Mouse (Mus musculus): ENCODE data around the gene Fgfr2. TPM values are rescaled to one million over a fixed set of nuclear protein-coding genes. Genes with fewer than 3 reads are reported as not detected.

The Fgfr2 gene
- polyA plus RNA-seq, 1 experiment from 2014 or later: 24.1 TPM

- Histone ChIP-seq H3K27ac (ENCODE audit: low read depth, low read length) (no peak overlapping the region), H3K9ac (ENCODE audit: low read depth, low read length) (no peak overlapping the region), H3K36me3 (ENCODE audit: control insufficient read depth, insufficient read depth, low read length) (no peaks in the 10 kb centered on the region), H3K4me1 (ENCODE audit: control insufficient read depth, insufficient read depth, low read depth, low read length) (peaks cover under 1% of the 10 kb centered on the region; the same call in 1 of the 2 replicates), H3K4me3 (ENCODE audit: low read length) (no peak overlapping the region), H3K4me2 (ENCODE audit: low read length) (no peak overlapping the region), H3K27me3 (replicated peaks; ENCODE audit: control insufficient read depth, insufficient read depth, low read length) (no peaks in the 10 kb centered on the region), H3K9me3 (ENCODE audit: control insufficient read depth, low read length) (no peaks in the 10 kb centered on the region)
- 63% methylated on average over 3 of the region's 3 CpGs for WGBS
- no peak for ATAC-seq
Observed at GRCm38 (mm10) chr7:132398487-132398886, 724.7 kb downstream of the Fgfr2 start.

GRCm38 (mm10) chr7:132396661-132397322, 726.4 kb downstream of the Fgfr2 start:
- Histone ChIP-seq H3K4me3 (ENCODE audit: low read length) (no peak overlapping the region), H3K4me1 (ENCODE audit: control insufficient read depth, insufficient read depth, low read depth, low read length) (no peaks in the 10 kb centered on the region), H3K4me2 (ENCODE audit: low read length) (no peak overlapping the region), H3K9ac (ENCODE audit: low read depth, low read length) (no peak overlapping the region), H3K27me3 (replicated peaks; ENCODE audit: control insufficient read depth, insufficient read depth, low read length) (no peaks in the 10 kb centered on the region), H3K36me3 (ENCODE audit: control insufficient read depth, insufficient read depth, low read length) (no peaks in the 10 kb centered on the region), H3K27ac (ENCODE audit: low read depth, low read length) (no peak overlapping the region), H3K9me3 (ENCODE audit: control insufficient read depth, low read length) (no peaks in the 10 kb centered on the region)
- no peak for ATAC-seq
- WGBS: 61% methylated on average over 7 of the region's 7 CpGs

GRCm38 (mm10) chr7:132393582-132394175, 729.5 kb downstream of the Fgfr2 start:
- Histone ChIP-seq H3K27ac (ENCODE audit: low read depth, low read length) (no peak overlapping the region), H3K4me1 (ENCODE audit: control insufficient read depth, insufficient read depth, low read depth, low read length) (no peaks in the 10 kb centered on the region), H3K36me3 (ENCODE audit: control insufficient read depth, insufficient read depth, low read length) (no peaks in the 10 kb centered on the region), H3K4me3 (ENCODE audit: low read length) (no peak overlapping the region), H3K27me3 (replicated peaks; ENCODE audit: control insufficient read depth, insufficient read depth, low read length) (no peaks in the 10 kb centered on the region), H3K9ac (ENCODE audit: low read depth, low read length) (no peak overlapping the region), H3K4me2 (ENCODE audit: low read length) (no peak overlapping the region), H3K9me3 (ENCODE audit: control insufficient read depth, low read length) (no peaks in the 10 kb centered on the region)
- ATAC-seq: no peak

- H3K4me3 ChIP-seq (ENCODE audit: low read length): no peak overlapping the region
- no peaks in the 10 kb centered on the region for H3K9me3 ChIP-seq (ENCODE audit: control insufficient read depth, low read length)
- no peak overlapping the region for H3K4me2 ChIP-seq (ENCODE audit: low read length)
- no peaks in the 10 kb centered on the region for H3K27me3 ChIP-seq (replicated peaks; ENCODE audit: control insufficient read depth, insufficient read depth, low read length)
- no peak overlapping the region for H3K27ac ChIP-seq (ENCODE audit: low read depth, low read length)
- ATAC-seq: no peak
- H3K9ac ChIP-seq (ENCODE audit: low read depth, low read length): no peak overlapping the region
- 87% methylated on average over 5 of the region's 5 CpGs for WGBS
- H3K36me3 ChIP-seq (ENCODE audit: control insufficient read depth, insufficient read depth, low read length): no peaks in the 10 kb centered on the region
- H3K4me1 ChIP-seq (ENCODE audit: control insufficient read depth, insufficient read depth, low read depth, low read length): no peaks in the 10 kb centered on the region
Observed at GRCm38 (mm10) chr7:132393014-132393406, 730.1 kb downstream of the Fgfr2 start.

GRCm38 (mm10) chr7:132392233-132393013, 730.7 kb downstream of the Fgfr2 start:
- Histone ChIP-seq H3K36me3 (ENCODE audit: control insufficient read depth, insufficient read depth, low read length) (no peaks in the 10 kb centered on the region), H3K27me3 (replicated peaks; ENCODE audit: control insufficient read depth, insufficient read depth, low read length) (no peaks in the 10 kb centered on the region), H3K4me3 (ENCODE audit: low read length) (no peak overlapping the region), H3K9ac (ENCODE audit: low read depth, low read length) (no peak overlapping the region), H3K9me3 (ENCODE audit: control insufficient read depth, low read length) (no peaks in the 10 kb centered on the region), H3K27ac (ENCODE audit: low read depth, low read length) (no peak overlapping the region), H3K4me1 (ENCODE audit: control insufficient read depth, insufficient read depth, low read depth, low read length) (no peaks in the 10 kb centered on the region), H3K4me2 (ENCODE audit: low read length) (no peak overlapping the region)
- ATAC-seq: no peak
- 72% methylated on average over 13 of the region's 13 CpGs for WGBS

GRCm38 (mm10) chr7:132389473-132389872, 733.7 kb downstream of the Fgfr2 start:
- Histone ChIP-seq H3K4me3 (ENCODE audit: low read length) (no peak overlapping the region), H3K27ac (ENCODE audit: low read depth, low read length) (no peak overlapping the region), H3K4me1 (ENCODE audit: control insufficient read depth, insufficient read depth, low read depth, low read length) (peaks cover 15% of the 10 kb centered on the region), H3K9me3 (ENCODE audit: control insufficient read depth, low read length) (no peaks in the 10 kb centered on the region), H3K9ac (ENCODE audit: low read depth, low read length) (no peak overlapping the region), H3K36me3 (ENCODE audit: control insufficient read depth, insufficient read depth, low read length) (no peaks in the 10 kb centered on the region), H3K27me3 (replicated peaks; ENCODE audit: control insufficient read depth, insufficient read depth, low read length) (no peaks in the 10 kb centered on the region), H3K4me2 (ENCODE audit: low read length) (no peak overlapping the region)
- WGBS: 77% methylated on average over 7 of the region's 7 CpGs
- no peak for ATAC-seq

- no peak overlapping the region for H3K4me3 ChIP-seq (ENCODE audit: low read length)
- 80% methylated on average over 5 of the region's 5 CpGs for WGBS
- ATAC-seq: no peak
Observed at GRCm38 (mm10) chr7:132387507-132387906, 735.6 kb downstream of the Fgfr2 start.

GRCm38 (mm10) chr7:132386316-132386715, 736.8 kb downstream of the Fgfr2 start:
- H3K36me3 ChIP-seq (ENCODE audit: control insufficient read depth, insufficient read depth, low read length): no peaks in the 10 kb centered on the region
- no peaks in the 10 kb centered on the region for H3K9me3 ChIP-seq (ENCODE audit: control insufficient read depth, low read length)

More at GRCm38 (mm10) chr7:132387507-132387906, 735.6 kb downstream of the Fgfr2 start:
- Histone ChIP-seq H3K4me2 (ENCODE audit: low read length) (no peak overlapping the region), H3K27me3 (replicated peaks; ENCODE audit: control insufficient read depth, insufficient read depth, low read length) (no peaks in the 10 kb centered on the region), H3K9ac (ENCODE audit: low read depth, low read length) (no peak overlapping the region), H3K4me1 (ENCODE audit: control insufficient read depth, insufficient read depth, low read depth, low read length) (peaks cover 16% of the 10 kb centered on the region), H3K9me3 (ENCODE audit: control insufficient read depth, low read length) (no peaks in the 10 kb centered on the region), H3K27ac (ENCODE audit: low read depth, low read length) (no peak overlapping the region), H3K36me3 (ENCODE audit: control insufficient read depth, insufficient read depth, low read length) (no peaks in the 10 kb centered on the region)

GRCm38 (mm10) chr7:132385456-132386130, 737.6 kb downstream of the Fgfr2 start:
- Histone ChIP-seq H3K4me1 (ENCODE audit: control insufficient read depth, insufficient read depth, low read depth, low read length) (peaks cover 16% of the 10 kb centered on the region), H3K4me3 (ENCODE audit: low read length) (no peak overlapping the region), H3K27me3 (replicated peaks; ENCODE audit: control insufficient read depth, insufficient read depth, low read length) (no peaks in the 10 kb centered on the region), H3K9ac (ENCODE audit: low read depth, low read length) (no peak overlapping the region), H3K9me3 (ENCODE audit: control insufficient read depth, low read length) (no peaks in the 10 kb centered on the region), H3K27ac (ENCODE audit: low read depth, low read length) (no peak overlapping the region), H3K4me2 (ENCODE audit: low read length) (no peak overlapping the region), H3K36me3 (ENCODE audit: control insufficient read depth, insufficient read depth, low read length) (no peaks in the 10 kb centered on the region)
- ATAC-seq: no peak
- WGBS: 21% methylated on average over 7 of the region's 7 CpGs

More at GRCm38 (mm10) chr7:132386316-132386715, 736.8 kb downstream of the Fgfr2 start:
- WGBS: 44% methylated on average over 8 of the region's 8 CpGs
- Histone ChIP-seq H3K4me2 (ENCODE audit: low read length) (no peak overlapping the region), H3K4me1 (ENCODE audit: control insufficient read depth, insufficient read depth, low read depth, low read length) (peaks cover 16% of the 10 kb centered on the region), H3K4me3 (ENCODE audit: low read length) (no peak overlapping the region), H3K27ac (ENCODE audit: low read depth, low read length) (no peak overlapping the region), H3K27me3 (replicated peaks; ENCODE audit: control insufficient read depth, insufficient read depth, low read length) (no peaks in the 10 kb centered on the region), H3K9ac (ENCODE audit: low read depth, low read length) (no peak overlapping the region)
- ATAC-seq: no peak
